Mouse (Mus musculus) megakaryocyte, embryonic 14.5 days (primary cell): ENCODE measurements around the gene Cdnf.

Source experiments
- FLI1 ChIP-seq: IDR thresholded peaks from 2 replicates; pipeline ENCODE4 v1.6.1; 2012; ENCODE audit warnings: low read length, inconsistent platforms, mixed read lengths
- GATA1 ChIP-seq: IDR thresholded peaks from 3 replicates; pipeline ENCODE4 v1.6.1; 2012; ENCODE audit warnings: mixed read lengths, low read length, inconsistent platforms, borderline replicate concordance

- TF ChIP-seq GATA1 = no peak
- no peak for TF ChIP-seq FLI1
Observed at GRCm38 (mm10) chr2:3573883-3574282, 61.1 kb downstream of the Cdnf start.
